Mouse (Mus musculus) heart, embryonic 16.5 days (tissue): Measurements from ENCODE around the gene Kbtbd13. TPM values are rescaled to one million over a fixed set of nuclear protein-coding genes. Genes with fewer than 3 reads are reported as not detected.
A peak's percentile ranks its signal among the peaks of the same experiment; 100 is the strongest.
"Not testable (repeated sequence)": the region's sequence is repeated elsewhere in the genome, so short reads cannot be mapped to it uniquely, and the experiment has no call there.

Experiments used
- ATAC-seq: fragments of 200-750 bp; cut with Nextera tagmentation; replicated peaks from 2 replicates; pipeline ENCODE4 v1.8.0; 2017; ENCODE audit warnings: moderate number of reproducible peaks; ENCODE audit not compliant: insufficient read depth, low FRiP score; ENCODE audit errors: extremely low read depth
- H3K27ac ChIP-seq: fragments of 300-500 bp; sonication (generic); 2 replicates; pipeline ENCODE4 v1.5.1; 2014; ENCODE audit warnings: mild to moderate bottlenecking, low read length, control low read depth, moderate library complexity
- H3K27me3 ChIP-seq: fragments of 300-500 bp; sonication (generic); 2 replicates; pipeline ENCODE4 v1.6.1; 2014; ENCODE audit warnings: low read length, mixed read lengths; ENCODE audit not compliant: control insufficient read depth, insufficient read depth
- H3K36me3 ChIP-seq: fragments of 300-500 bp; sonication (generic); 2 replicates; pipeline ENCODE4 v1.6.1; 2014; ENCODE audit not compliant: control insufficient read depth, insufficient read depth
- H3K4me1 ChIP-seq: fragments of 300-500 bp; sonication (generic); 2 replicates; pipeline ENCODE4 v1.6.1; 2014; ENCODE audit warnings: low read length, mixed read lengths; ENCODE audit not compliant: control insufficient read depth, insufficient read depth
- H3K4me2 ChIP-seq: fragments of 300-500 bp; sonication (generic); 2 replicates; pipeline ENCODE4 v1.6.1; 2014; ENCODE audit warnings: low read depth, mild to moderate bottlenecking, control low read depth, low read length
- H3K4me3 ChIP-seq: fragments of 300-500 bp; sonication (generic); 2 replicates; pipeline ENCODE4 v1.5.1; 2014; ENCODE audit warnings: mild to moderate bottlenecking, control low read depth, low read length
- H3K9ac ChIP-seq: fragments of 300-500 bp; sonication (generic); 2 replicates; pipeline ENCODE4 v1.6.1; 2014; ENCODE audit warnings: low read length, control low read depth
- H3K9me3 ChIP-seq: fragments of 300-500 bp; sonication (generic); replicated peaks from 2 replicates; pipeline ENCODE4 v1.6.1; 2016; ENCODE audit warnings: low read length; ENCODE audit not compliant: control insufficient read depth
- WGBS: fragments of 180-500 bp; shearing (Covaris S2); extraction: QIAGEN DNeasy Blood & Tissue Kit; methylation state at CpG from one replicate; pipeline ENCODE4 v1.1.7; 2014; 5-methylcytosine and 5-hydroxymethylcytosine counted together
- polyA plus RNA-seq: library from polyadenylated mRNA; unstranded; fragments of >200 nt; fragmentation: Nextera tagmentation; extraction: Ambion mirVana; gene quantifications from 2 replicates; pipeline ENCODE4 v1.2.1, GENCODE M21; 2015

Gene Kbtbd13
- polyA plus RNA-seq, 1 experiment from 2014 or later, result 1.4 TPM

DNA sequence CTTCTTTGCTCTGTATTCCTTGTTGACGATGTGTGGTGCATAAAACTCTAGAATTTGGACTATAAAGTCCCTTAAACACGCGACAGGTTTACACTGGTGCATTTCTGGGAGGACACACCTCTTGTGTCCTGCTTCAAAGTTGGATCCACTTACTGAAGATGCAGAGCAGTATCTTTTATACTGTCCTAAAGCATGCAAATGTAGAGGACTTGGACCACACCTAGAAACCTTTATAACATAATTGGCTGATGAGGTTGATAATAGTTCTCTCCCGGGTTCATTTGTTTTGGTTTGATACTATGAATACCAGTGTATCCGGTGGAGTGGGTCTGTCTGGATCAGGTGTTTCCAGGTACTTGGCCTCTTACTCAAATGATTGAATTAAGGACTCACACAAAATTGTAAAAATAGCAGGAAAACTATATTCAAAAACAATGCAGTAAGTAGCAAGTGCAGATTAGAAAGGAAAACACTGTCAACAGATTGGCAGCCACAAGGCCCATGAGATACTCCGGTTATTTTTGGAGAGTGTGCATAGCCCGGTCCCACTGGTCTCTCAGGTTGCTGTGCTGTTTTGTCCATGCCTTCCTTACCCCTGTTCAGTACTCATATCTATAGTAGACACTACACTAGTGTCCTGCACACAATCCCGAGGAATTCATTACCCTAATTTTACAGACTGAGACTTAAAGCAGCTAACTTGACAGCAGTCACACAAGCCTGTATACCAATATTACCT, 44.2 kb downstream of the Kbtbd13 start:
- Histone ChIP-seq H3K27me3 (no peaks in the 10 kb centered on the region), H3K4me3 (peak overlapping the region; percentile 93), H3K27ac (peak overlapping the region; percentile 96), H3K4me1 (peaks cover 13% of the 10 kb centered on the region), H3K36me3 (no peaks in the 10 kb centered on the region), H3K9ac (peak overlapping the region; percentile 95), H3K9me3 (0 out of 2 replicates have a peak, but pooled peaks cover 7% of the 10 kb centered on the region), H3K4me2 (peak overlapping the region; percentile 74)
- 24% methylated on average over 8 of the region's 8 CpGs for WGBS
- ATAC-seq, result no peak

DNA sequence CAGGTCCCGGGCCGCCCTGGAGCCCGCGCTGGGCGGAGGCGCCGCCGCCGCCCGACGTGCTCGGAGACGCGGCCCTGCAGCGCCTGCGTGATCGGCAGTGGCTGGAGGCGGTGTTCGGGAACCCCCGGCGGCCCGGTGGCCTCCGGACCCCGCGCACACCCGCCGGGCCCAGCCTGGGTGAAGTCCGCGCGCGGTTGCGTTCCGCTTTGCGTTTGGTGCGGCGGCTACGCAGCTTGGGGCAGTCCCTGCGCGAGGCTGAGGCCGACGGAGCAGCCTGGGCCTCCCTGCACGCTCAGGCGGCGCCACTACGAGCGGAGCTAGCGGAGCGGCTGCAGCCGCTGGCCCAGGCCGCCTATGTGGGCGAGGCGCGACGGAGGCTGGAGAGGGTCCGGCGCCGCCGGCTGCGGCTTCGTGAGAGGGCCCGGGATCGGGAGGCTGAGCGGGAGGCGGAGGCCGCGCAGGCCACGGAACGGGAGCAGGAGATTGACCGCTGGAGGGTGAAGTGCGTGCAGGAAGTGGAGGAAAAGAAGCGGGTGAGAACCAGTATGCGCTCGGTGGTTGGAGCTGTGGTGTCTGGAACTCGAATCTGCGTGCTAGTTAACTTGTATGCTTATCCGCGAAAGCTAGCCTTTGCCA, 44.9 kb downstream of the Kbtbd13 start:
- 0 out of 2 replicates have a peak, but pooled peaks cover 7% of the 10 kb centered on the region for H3K9me3 ChIP-seq
- H3K4me3 ChIP-seq, result peak overlapping the region; percentile 93
- H3K9ac ChIP-seq, result peak overlapping the region; percentile 95
- peaks cover 13% of the 10 kb centered on the region for H3K4me1 ChIP-seq
- ATAC-seq, result peak; percentile 54
- no peaks in the 10 kb centered on the region for H3K27me3 ChIP-seq
- peak overlapping the region; percentile 74 for H3K4me2 ChIP-seq
- H3K36me3 ChIP-seq, result no peaks in the 10 kb centered on the region
- H3K27ac ChIP-seq, result peak overlapping the region; percentile 96
- WGBS, result under 1% methylated on average over 77 of the region's 77 CpGs

DNA sequence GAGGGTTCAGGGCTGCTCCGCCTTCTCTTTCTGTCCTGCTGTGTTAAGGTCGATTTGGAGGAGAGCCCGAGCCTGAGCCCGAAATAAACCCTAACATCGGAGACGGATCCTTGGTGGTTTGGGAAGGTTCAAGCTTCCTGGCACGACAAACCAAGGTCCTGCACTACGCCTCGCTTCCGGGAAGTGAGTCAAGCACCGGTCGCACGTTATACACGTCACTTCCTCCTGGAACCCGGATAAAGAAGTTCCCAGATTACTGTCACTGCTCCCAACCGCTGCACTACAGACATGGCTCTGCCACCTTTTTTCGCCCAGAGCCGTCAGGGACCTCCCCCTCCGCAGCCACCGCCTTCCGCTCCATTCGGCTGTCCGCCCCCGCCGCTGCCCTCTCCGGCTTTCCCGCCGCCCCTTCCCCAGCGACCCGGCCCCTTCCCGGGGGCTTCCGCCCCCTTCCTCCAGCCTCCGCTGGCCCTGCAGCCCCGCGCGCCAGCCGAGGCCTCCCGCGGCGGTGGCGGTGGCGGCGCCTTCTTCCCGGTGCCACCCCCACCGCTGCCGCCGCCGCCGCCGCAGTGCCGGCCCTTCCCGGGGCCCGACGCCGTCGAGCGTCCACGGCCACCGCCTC, 45.5 kb downstream of the Kbtbd13 start, which contains the start of gene Pdcd7:
TSS of gene Pdcd7 (plus strand) at position 251 of the 622 bp plus-strand sequence.
- under 1% methylated on average over 59 of the region's 59 CpGs for WGBS

DNA sequence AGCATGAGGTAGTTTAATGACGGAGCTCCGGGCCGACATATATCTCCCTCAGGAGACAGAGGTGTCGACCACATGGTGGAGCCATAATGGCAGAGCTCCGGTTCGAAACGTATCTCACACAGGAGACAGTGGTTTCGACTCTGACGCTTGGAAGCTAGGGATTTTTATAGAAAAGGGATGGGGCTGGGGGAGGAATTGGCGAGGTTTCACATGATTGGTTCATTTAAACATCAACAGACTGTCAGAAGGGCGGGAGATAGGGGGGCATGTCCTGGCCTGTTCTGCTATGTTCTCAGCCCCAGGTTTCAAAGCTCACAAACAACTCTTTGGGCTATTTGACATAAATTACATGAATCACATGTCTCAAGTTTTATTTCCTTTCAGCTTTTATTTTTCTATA, 46.0 kb downstream of the Kbtbd13 start:
- not testable (repeated sequence) for H3K27me3 ChIP-seq, H3K36me3 ChIP-seq, ATAC-seq, H3K4me1 ChIP-seq
- Histone ChIP-seq H3K4me3 (peak overlapping the region; percentile 93), H3K9ac (peak overlapping the region; percentile 95), H3K27ac (peak overlapping the region; percentile 96), H3K9me3 (peaks cover 11% of the 10 kb centered on the region), H3K4me2 (peak overlapping the region; percentile 74)
- WGBS, result 64% methylated on average over 11 of the region's 11 CpGs

More for the DNA sequence above, 45.5 kb downstream of the Kbtbd13 start, which contains the start of gene Pdcd7:
- peak; percentile 93 for ATAC-seq
- Histone ChIP-seq H3K9me3 (0 out of 2 replicates have a peak, but pooled peaks cover 7% of the 10 kb centered on the region), H3K4me3 (peak within 1 kb of the TSS; percentile 93), H3K36me3 (no peaks in the 10 kb centered on the region), H3K4me1 (peaks cover 13% of the 10 kb centered on the region), H3K27ac (peak within 1 kb of the TSS; percentile 96), H3K4me2 (peak within 1 kb of the TSS; percentile 74), H3K27me3 (no peaks in the 10 kb centered on the region), H3K9ac (peak within 1 kb of the TSS; percentile 95)

DNA sequence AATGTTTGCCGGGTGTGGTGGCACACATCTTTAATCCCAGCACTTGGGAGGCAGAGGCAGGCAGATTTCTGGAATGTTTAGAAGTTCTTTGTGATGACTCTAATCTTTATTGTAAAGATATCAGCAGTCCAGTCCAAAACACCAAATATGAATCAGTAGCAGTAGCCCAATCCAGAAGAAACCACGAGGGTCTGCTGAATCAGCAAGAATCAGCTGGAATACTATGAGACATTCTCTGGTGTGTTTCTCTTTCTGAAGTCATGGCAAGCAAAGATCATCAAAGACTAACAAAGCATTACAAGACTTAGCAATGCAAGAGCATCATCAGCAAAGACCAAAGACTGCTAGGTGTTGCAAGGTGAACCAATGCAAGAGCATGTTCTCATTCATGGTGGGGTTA, 51.0 kb downstream of the Kbtbd13 start:
- Histone ChIP-seq H3K9me3 (peaks cover 12% of the 10 kb centered on the region), H3K4me1 (no peaks in the 10 kb centered on the region), H3K27ac (no peak overlapping the region), H3K36me3 (no peaks in the 10 kb centered on the region), H3K4me2 (no peak overlapping the region), H3K4me3 (no peak overlapping the region), H3K27me3 (no peaks in the 10 kb centered on the region), H3K9ac (no peak overlapping the region)
- WGBS, result 82% methylated on average over 2 of the region's 2 CpGs
- no peak for ATAC-seq

- Histone ChIP-seq H3K4me2 (no peak overlapping the region), H3K27ac (no peak overlapping the region), H3K9me3 (peaks cover 5% of the 10 kb centered on the region), H3K36me3 (no peaks in the 10 kb centered on the region), H3K4me3 (no peak overlapping the region), H3K9ac (no peak overlapping the region), H3K27me3 (no peaks in the 10 kb centered on the region), H3K4me1 (no peaks in the 10 kb centered on the region)
- no peak for ATAC-seq
- 91% methylated on average over 4 of the region's 4 CpGs for WGBS
Observed at GRCm38 (mm10) chr9:65339146-65339545, 52.3 kb downstream of the Kbtbd13 start.

Other genes starting within 250 kb of the Kbtbd13 start
- 5.4 and 6.5 TPM in 2 replicates for gene Parp16, start 196.3 kb downstream of the Kbtbd13 start, polyA plus RNA-seq
- gene Cilp, start 126.5 kb downstream of the Kbtbd13 start, polyA plus RNA-seq, result 0.08 and 0.14 TPM in 2 replicates
- gene Clpx, start 97.4 kb downstream of the Kbtbd13 start, polyA plus RNA-seq, result 49.0 and 53.5 TPM in 2 replicates
- 5.3 and 5.7 TPM in 2 replicates for gene Pdcd7, start 45.5 kb downstream of the Kbtbd13 start, polyA plus RNA-seq
- 0.13 and 0.42 TPM in 2 replicates for gene Ubap1l, start 30.6 kb downstream of the Kbtbd13 start, polyA plus RNA-seq
- gene Rasl12, start 6.9 kb upstream of the Kbtbd13 start, polyA plus RNA-seq, result 8.4 and 11.6 TPM in 2 replicates
- gene Slc51b, start 31.3 kb upstream of the Kbtbd13 start, polyA plus RNA-seq, result 0.70 TPM in 1 of 2 replicates, not detected in the other
- gene Mtfmt, start 44.1 kb upstream of the Kbtbd13 start, polyA plus RNA-seq, result 13.7 and 15.0 TPM in 2 replicates
- 59.9 and 61.9 TPM in 2 replicates for gene Spg21, start 69.3 kb upstream of the Kbtbd13 start, polyA plus RNA-seq
- not detected in 2 replicates for gene Ankdd1a, start 128.5 kb upstream of the Kbtbd13 start, polyA plus RNA-seq
- gene Plekho2, start 188.4 kb upstream of the Kbtbd13 start, polyA plus RNA-seq, result 11.0 and 12.0 TPM in 2 replicates
- gene Pif1, start 195.5 kb upstream of the Kbtbd13 start, polyA plus RNA-seq, result 11.9 and 13.9 TPM in 2 replicates
- 105 and 108 TPM in 2 replicates for gene Rbpms2, start 238.0 kb upstream of the Kbtbd13 start, polyA plus RNA-seq